ENCODE assay signal across 23 mouse cellular contexts in the genomic region with DNA sequence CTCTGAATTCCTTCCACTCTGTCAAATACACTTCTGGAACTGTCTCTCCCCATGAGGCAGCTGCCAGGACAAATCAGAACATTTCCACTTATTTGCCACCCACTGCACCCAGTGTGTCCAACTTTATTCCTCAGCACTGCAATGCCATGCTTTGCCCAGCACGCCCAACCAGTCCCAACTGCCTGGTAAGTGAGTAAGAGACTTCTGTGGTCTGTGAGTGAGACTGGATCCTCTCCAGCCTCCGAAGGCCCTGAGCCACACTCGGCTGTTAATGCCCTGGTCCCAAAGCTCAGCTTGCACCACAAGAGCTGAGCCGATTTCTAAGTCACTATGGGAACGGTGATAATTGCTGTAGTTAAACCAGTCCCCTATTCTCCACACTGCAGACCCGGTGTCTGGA. TPM values are rescaled to one million over a fixed set of nuclear protein-coding genes. Genes with fewer than 3 reads are reported as not detected.
DNase-seq lines count a peak whose midpoint lies in the region; ATAC-seq and TF ChIP-seq lines count a peak whose summit lies in the region.
"Had no signal": no experiment of that assay in that cellular context is flagged by ENCODE, and none has a peak within 500 bp of the region (broad histone marks: within the 10 kb centered on the region; RNA-seq: fewer than 3 reads in every experiment).

No protein-coding gene starts in this region.

- TF ChIP-seq POLR2A in limb, embryonic 14.5 days (IDR thresholded peaks at IDR 0.05; ENCODE audit: borderline replicate concordance, extremely low read depth, insufficient read depth, insufficient read length): no peak

- WGBS in limb, embryonic 14.5 days: 42% methylated on average over 6 of the region's 6 CpGs
- whole genome bisulfite sequencing in limb, embryonic 10.5 days: 61% methylated on average over 6 of the region's 6 CpGs
- 50% methylated on average over 6 of the region's 6 CpGs for WGBS in embryonic facial prominence, embryonic 15.5 days
- 62% methylated on average over 6 of the region's 6 CpGs for WGBS in forebrain, embryonic 15.5 days

- H3K4me3 ChIP-seq in limb, embryonic 14.5 days (replicated peaks; ENCODE audit: low read length): no peak overlapping the region
- no peak overlapping the region for H3K4me3 ChIP-seq in limb, embryonic 10.5 days
- no peak overlapping the region for H3K4me3 ChIP-seq in embryonic facial prominence, embryonic 15.5 days (replicated peaks)
- H3K4me3 ChIP-seq in forebrain, embryonic 15.5 days: no peak overlapping the region
- H3K4me3 ChIP-seq: erythroblast, embryonic 14.5 days; limb, embryonic 15.5 days; liver, embryonic 15.5 days had no signal

- no peak overlapping the region for H3K9ac ChIP-seq in limb, embryonic 14.5 days (ENCODE audit: low read depth, low read length, severe bottlenecking)
- no peak overlapping the region for H3K9ac ChIP-seq in embryonic facial prominence, embryonic 15.5 days
- H3K9ac ChIP-seq in forebrain, embryonic 15.5 days (replicated peaks): no peak overlapping the region
- H3K9ac ChIP-seq: limb, embryonic 15.5 days; liver, embryonic 15.5 days had no signal

- H3K9me3 ChIP-seq in limb, embryonic 14.5 days (ENCODE audit: control insufficient read depth, low read length): no peaks in the 10 kb centered on the region
- H3K9me3 ChIP-seq in limb, embryonic 10.5 days (replicated peaks): no peaks in the 10 kb centered on the region
- no peaks in the 10 kb centered on the region for H3K9me3 ChIP-seq in embryonic facial prominence, embryonic 15.5 days (replicated peaks)
- H3K9me3 ChIP-seq in forebrain, embryonic 15.5 days: no peaks in the 10 kb centered on the region
- H3K9me3 ChIP-seq: limb, embryonic 15.5 days; liver, embryonic 15.5 days had no signal

- H3K27me3 ChIP-seq in limb, embryonic 14.5 days (ENCODE audit: control insufficient read depth, insufficient read depth, low read length): no peaks in the 10 kb centered on the region
- H3K27me3 ChIP-seq in limb, embryonic 10.5 days (ENCODE audit: low read depth, poor library complexity, severe bottlenecking): no peaks in the 10 kb centered on the region
- no peaks in the 10 kb centered on the region for H3K27me3 ChIP-seq in embryonic facial prominence, embryonic 15.5 days
- H3K27me3 ChIP-seq in forebrain, embryonic 15.5 days: no peaks in the 10 kb centered on the region
- H3K27me3 ChIP-seq: limb, embryonic 15.5 days; liver, embryonic 15.5 days had no signal

- H3K4me2 ChIP-seq in limb, embryonic 14.5 days (replicated peaks; ENCODE audit: low read depth, low read length, severe bottlenecking): no peak overlapping the region
- H3K4me2 ChIP-seq in embryonic facial prominence, embryonic 15.5 days (replicated peaks): no peak overlapping the region
- no peak overlapping the region for H3K4me2 ChIP-seq in forebrain, embryonic 15.5 days (replicated peaks)
- H3K4me2 ChIP-seq: limb, embryonic 15.5 days; liver, embryonic 15.5 days had no signal

- ATAC-seq in limb, embryonic 14.5 days (ENCODE audit: low FRiP score, low read depth): 0 out of 2 replicates have a peak, but pooled peaks have one; percentile 23
- 0 out of 2 replicates have a peak, but pooled peaks have one; percentile 24 for ATAC-seq in embryonic facial prominence, embryonic 15.5 days (ENCODE audit: insufficient number of reproducible peaks, low FRiP score, low TSS enrichment, low read depth)
- ATAC-seq in forebrain, embryonic 15.5 days (replicated peaks): no peak

- H3K27ac ChIP-seq in limb, embryonic 14.5 days (replicated peaks; ENCODE audit: low read depth, low read length): no peak overlapping the region
- H3K27ac ChIP-seq in limb, embryonic 10.5 days: no peak overlapping the region
- H3K27ac ChIP-seq in embryonic facial prominence, embryonic 15.5 days (replicated peaks): no peak overlapping the region; the same call in 1 of the 2 replicates
- H3K27ac ChIP-seq in forebrain, embryonic 15.5 days (replicated peaks): no peak overlapping the region
- H3K27ac ChIP-seq: kidney, postnatal 0 days; liver, embryonic 15.5 days had no signal

- no peaks in the 10 kb centered on the region for H3K36me3 ChIP-seq in limb, embryonic 14.5 days (ENCODE audit: control insufficient read depth, insufficient read depth, low read length)
- H3K36me3 ChIP-seq in limb, embryonic 10.5 days: no peaks in the 10 kb centered on the region
- no peaks in the 10 kb centered on the region for H3K36me3 ChIP-seq in embryonic facial prominence, embryonic 15.5 days
- no peaks in the 10 kb centered on the region for H3K36me3 ChIP-seq in forebrain, embryonic 15.5 days
- H3K36me3 ChIP-seq: G1E; limb, embryonic 15.5 days; liver, embryonic 15.5 days had no signal

- no peak for DNase-seq in limb, embryonic 14.5 days (ENCODE audit: low spot score)
- DNase-seq in limb, embryonic 10.5 days (ENCODE audit: low spot score): no peak
- peak; percentile 37 for DNase-seq in retina, postnatal 1 day
- DNase-seq in retina, embryonic 14.5 days (ENCODE audit: low spot score): no peak
- DNase-seq in gastrocnemius, postnatal 10 days: no peak
- DNase-seq: adrenal gland, postnatal 25 days; cerebellum, adult 18-20 months; cerebellum, postnatal 36 days; heart, postnatal 36 days; kidney, adult 11 months; lung, postnatal 36 days; right cerebral cortex, adult 18-20 months had no signal

- no peaks in the 10 kb centered on the region for H3K4me1 ChIP-seq in limb, embryonic 14.5 days (ENCODE audit: control insufficient read depth, insufficient read depth, low read length)
- H3K4me1 ChIP-seq in limb, embryonic 10.5 days: no peaks in the 10 kb centered on the region; the same call in 1 of the 2 replicates
- H3K4me1 ChIP-seq in embryonic facial prominence, embryonic 15.5 days: no peaks in the 10 kb centered on the region
- no peaks in the 10 kb centered on the region for H3K4me1 ChIP-seq in forebrain, embryonic 15.5 days
- H3K4me1 ChIP-seq: liver, embryonic 15.5 days had no signal

RNA-seq across cellular contexts. Expression of gene Sohlh2, which starts 25.8 kb away (rescaled TPM):
- polyA plus RNA-seq in limb, embryonic 14.5 days (2012; rRNA removed): 0.09 and 0.12 TPM in 2 replicates
- not detected in 2 replicates for polyA plus RNA-seq in limb, embryonic 14.5 days (2014; fragmentation: Nextera tagmentation; extraction: Ambion mirVana)
- polyA plus RNA-seq in limb, embryonic 10.5 days (2016; fragmentation: Nextera tagmentation; extraction: Ambion mirVana): not detected in 2 replicates
- polyA plus RNA-seq in embryonic facial prominence, embryonic 15.5 days (2015; fragmentation: Nextera tagmentation; extraction: Ambion mirVana): not detected in 2 replicates
- polyA plus RNA-seq in forebrain, embryonic 15.5 days (2015; fragmentation: Nextera tagmentation; extraction: Ambion mirVana): not detected in 2 replicates
- under 1 TPM in 1 of 2 experiments, not detected in 1; 0.16 TPM for total RNA-seq in gastrocnemius, postnatal 10 days (2021)
- total RNA-seq: adrenal gland, postnatal 25 days; G1E; gastrocnemius, adult 8-10 months; heart, postnatal 36 days; layer of hippocampus, postnatal 14 days; megakaryocyte-erythroid progenitor cell, adult 5-6 weeks had no signal
- polyA plus RNA-seq: erythroblast, embryonic 14.5 days; G1E; heart, embryonic 14.5 days; kidney, postnatal 0 days; liver, embryonic 15.5 days had no signal

RNA-seq across cellular contexts. Expression of gene Dclk1, which starts 34.5 kb away (rescaled TPM):
- polyA plus RNA-seq in limb, embryonic 14.5 days (2012; rRNA removed): 23.3 and 24.0 TPM in 2 replicates
- polyA plus RNA-seq in limb, embryonic 14.5 days (2014; fragmentation: Nextera tagmentation; extraction: Ambion mirVana): 66.2 and 75.7 TPM in 2 replicates
- 17.2 and 30.2 TPM in 2 replicates for polyA plus RNA-seq in limb, embryonic 10.5 days (2016; fragmentation: Nextera tagmentation; extraction: Ambion mirVana)
- polyA plus RNA-seq in embryonic facial prominence, embryonic 15.5 days (2015; fragmentation: Nextera tagmentation; extraction: Ambion mirVana): 64.6 and 75.2 TPM in 2 replicates
- 253 TPM in 2 replicates for polyA plus RNA-seq in forebrain, embryonic 15.5 days (2015; fragmentation: Nextera tagmentation; extraction: Ambion mirVana)
- total RNA-seq in gastrocnemius, postnatal 10 days (2021): 10 to 100 TPM; 20.5 to 29.9 TPM
- total RNA-seq: megakaryocyte-erythroid progenitor cell, adult 5-6 weeks had no signal
- polyA plus RNA-seq: erythroblast, embryonic 14.5 days; G1E had no signal
